Mouse (Mus musculus) lung, postnatal 25 days (tissue): ENCODE results near the gene Nploc4.

ENCODE experiments used
- DNase-seq: peaks from one replicate; pipeline ENCODE4 v3.0.0; 2022; ENCODE audit warnings: low spot score

Nploc4 gene

GRCm38 (mm10) chr11:120378611-120379540 lies 58.6 kb downstream of the Nploc4 start, which contains the start of gene Faap100:
TSS of gene Faap100 (minus strand) at chr11:120378764.
- DNase-seq = peak; percentile 91

GRCm38 (mm10) chr11:120378031-120378610 lies 59.4 kb downstream of the Nploc4 start:
- peak; percentile 63 for DNase-seq

- no peak for DNase-seq
These were observed 60.2 kb downstream of the Nploc4 start for GRCm38 (mm10) chr11:120377337-120377736.

- no peak for DNase-seq
These were observed 61.0 kb downstream of the Nploc4 start for GRCm38 (mm10) chr11:120376302-120377160.

GRCm38 (mm10) chr11:120375324-120375723 lies 62.2 kb downstream of the Nploc4 start:
- DNase-seq = no peak

GRCm38 (mm10) chr11:120373820-120374586 lies 63.5 kb downstream of the Nploc4 start:
- DNase-seq = peak; percentile 63

GRCm38 (mm10) chr11:120373025-120373424 lies 64.5 kb downstream of the Nploc4 start:
- no peak for DNase-seq

- peak; percentile 74 for DNase-seq
These were observed 67.9 kb downstream of the Nploc4 start for GRCm38 (mm10) chr11:120369656-120370055.

GRCm38 (mm10) chr11:120366443-120367027 lies 71.0 kb downstream of the Nploc4 start:
- no peak for DNase-seq

GRCm38 (mm10) chr11:120362891-120363290 lies 74.6 kb downstream of the Nploc4 start:
- no peak for DNase-seq

GRCm38 (mm10) chr11:120361295-120361694 lies 76.2 kb downstream of the Nploc4 start, which contains the start of gene Fscn2:
TSS of gene Fscn2 (plus strand) at chr11:120361534.
- no peak for DNase-seq

GRCm38 (mm10) chr11:120360755-120361154 lies 76.8 kb downstream of the Nploc4 start:
- DNase-seq = no peak

GRCm38 (mm10) chr11:120360062-120360461 lies 77.4 kb downstream of the Nploc4 start:
- DNase-seq = no peak

- DNase-seq = no peak
These were observed 78.1 kb downstream of the Nploc4 start for GRCm38 (mm10) chr11:120359391-120359790.

GRCm38 (mm10) chr11:120357791-120358401 lies 79.6 kb downstream of the Nploc4 start:
- DNase-seq = peak; percentile 80

- no peak for DNase-seq
These were observed 80.6 kb downstream of the Nploc4 start for GRCm38 (mm10) chr11:120356900-120357299.

GRCm38 (mm10) chr11:120356319-120356840 lies 81.1 kb downstream of the Nploc4 start:
- no peak for DNase-seq

- DNase-seq = no peak
These were observed 82.0 kb downstream of the Nploc4 start for GRCm38 (mm10) chr11:120355277-120356039.
